Mouse (Mus musculus): ENCODE data around the gene Tomm34.

Gene Tomm34

DNA sequence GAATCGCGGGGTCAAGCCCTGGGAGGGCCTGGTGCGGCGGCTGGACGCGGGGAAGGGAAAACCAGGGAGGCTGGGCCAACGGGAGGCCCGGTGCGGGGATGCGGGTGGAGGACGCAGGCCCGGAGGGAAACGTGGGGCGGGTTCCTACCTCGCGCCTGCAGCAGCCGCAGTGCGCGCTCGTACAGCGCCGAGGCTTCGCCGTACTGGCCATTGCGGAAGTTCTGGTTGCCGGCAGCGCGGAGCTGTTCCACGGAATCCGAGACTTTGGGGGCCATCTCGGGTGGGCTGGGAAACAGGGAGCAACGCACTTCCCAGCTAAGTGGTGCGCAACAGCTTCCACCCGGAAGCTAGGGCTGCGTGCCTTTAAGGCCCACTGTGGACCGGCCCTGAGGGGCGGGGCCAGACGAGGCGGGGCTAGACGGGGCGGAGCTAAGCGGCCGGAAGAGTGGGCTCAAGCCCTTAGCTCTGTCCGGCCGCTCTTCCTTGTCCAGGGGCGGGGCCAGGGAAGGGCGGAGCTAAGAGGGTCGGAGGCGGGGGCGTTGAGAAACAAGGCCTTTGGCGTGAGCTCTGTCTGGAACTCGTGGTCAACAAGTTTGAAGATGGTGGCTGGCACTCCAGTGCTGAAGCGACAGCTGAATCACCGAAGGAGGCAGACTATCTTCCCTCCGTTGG lies at the start of gene Tomm34:
Gene Tomm34 (minus strand): TSS at position 405 of the 672 bp plus-strand sequence.
- DNase-seq (ENCODE audit: low read depth, low spot score), result peak; percentile 94
- Histone ChIP-seq H3K36me3 (ENCODE audit: control insufficient read depth, insufficient read depth, low read length, poor library complexity, severe bottlenecking) (peaks cover 6% of the 10 kb centered on the region), H3K27me3 (ENCODE audit: control insufficient read depth, insufficient read depth, low read length, poor library complexity, severe bottlenecking) (no peaks in the 10 kb centered on the region)

DNA sequence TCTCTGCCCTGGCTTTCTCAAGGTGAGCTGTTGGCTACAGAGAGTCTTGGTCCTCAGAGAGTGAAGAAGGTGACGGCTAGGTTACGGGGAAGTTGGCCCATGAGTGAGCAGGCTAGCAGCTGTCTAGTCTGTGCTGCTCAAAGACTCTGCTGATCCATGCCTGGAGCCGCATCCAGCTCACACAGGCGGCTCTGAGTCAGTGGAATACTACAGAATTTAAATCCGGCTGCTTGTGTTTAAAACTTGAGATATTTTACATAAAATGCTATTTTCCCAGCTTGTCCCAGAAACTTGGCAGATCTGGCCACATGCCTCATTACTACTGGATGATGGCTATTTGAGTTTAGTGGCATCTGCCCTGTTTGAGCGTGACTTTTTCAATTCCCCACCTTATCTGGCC lies 48.5 kb upstream of the Tomm34 start:
- no peaks in the 10 kb centered on the region for H3K27me3 ChIP-seq (ENCODE audit: control insufficient read depth, insufficient read depth, low read length, poor library complexity, severe bottlenecking)
- H3K36me3 ChIP-seq (ENCODE audit: control insufficient read depth, insufficient read depth, low read length, poor library complexity, severe bottlenecking), result peaks cover 27% of the 10 kb centered on the region
- no peak for DNase-seq (ENCODE audit: low read depth, low spot score)

DNA sequence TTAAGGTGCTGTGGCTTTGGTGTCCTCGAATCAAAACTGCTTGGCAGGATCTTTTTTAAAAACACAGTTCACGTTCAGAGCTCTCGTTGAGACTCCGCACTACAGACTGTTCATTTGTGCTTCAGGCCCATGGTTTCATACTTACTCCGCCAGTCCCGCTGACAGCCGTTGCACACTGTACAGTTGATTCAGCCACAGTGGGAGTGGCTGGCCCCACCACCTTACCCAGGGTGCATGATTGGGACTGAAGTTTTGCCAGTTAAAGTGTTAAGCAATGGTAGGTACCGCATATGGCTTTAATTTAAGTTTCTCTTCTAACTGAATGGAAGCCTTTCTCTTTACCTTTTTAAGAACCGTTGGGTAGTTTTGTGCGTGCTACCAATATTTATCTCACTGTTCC lies 44.6 kb upstream of the Tomm34 start:
- H3K36me3 ChIP-seq (ENCODE audit: control insufficient read depth, insufficient read depth, low read length, poor library complexity, severe bottlenecking), result peaks cover 24% of the 10 kb centered on the region
- no peaks in the 10 kb centered on the region for H3K27me3 ChIP-seq (ENCODE audit: control insufficient read depth, insufficient read depth, low read length, poor library complexity, severe bottlenecking)
- no peak for DNase-seq (ENCODE audit: low read depth, low spot score)

DNA sequence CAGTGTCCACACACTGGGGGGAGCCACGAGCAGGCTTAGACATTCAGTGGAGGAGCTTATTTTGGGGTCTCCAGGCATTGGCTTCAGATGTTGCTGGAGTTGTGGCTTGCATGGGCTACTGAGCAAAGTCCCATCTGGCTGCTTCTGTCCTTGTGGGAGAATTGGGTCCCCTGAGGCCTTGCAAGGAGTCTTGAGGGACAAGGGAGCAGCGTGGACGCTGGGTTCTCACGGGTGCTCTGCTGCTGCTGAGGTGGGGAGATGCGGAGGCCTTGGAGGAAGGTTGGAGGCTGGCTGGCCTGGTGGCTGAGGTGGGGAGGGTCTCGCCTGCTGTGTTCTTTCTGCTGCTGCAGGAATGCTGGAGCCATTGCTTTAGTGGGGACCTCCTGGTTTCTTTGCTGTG lies 43.1 kb upstream of the Tomm34 start:
- H3K36me3 ChIP-seq (ENCODE audit: control insufficient read depth, insufficient read depth, low read length, poor library complexity, severe bottlenecking), result peaks cover 20% of the 10 kb centered on the region
- H3K27me3 ChIP-seq (ENCODE audit: control insufficient read depth, insufficient read depth, low read length, poor library complexity, severe bottlenecking), result no peaks in the 10 kb centered on the region
- DNase-seq (ENCODE audit: low read depth, low spot score), result no peak

DNA sequence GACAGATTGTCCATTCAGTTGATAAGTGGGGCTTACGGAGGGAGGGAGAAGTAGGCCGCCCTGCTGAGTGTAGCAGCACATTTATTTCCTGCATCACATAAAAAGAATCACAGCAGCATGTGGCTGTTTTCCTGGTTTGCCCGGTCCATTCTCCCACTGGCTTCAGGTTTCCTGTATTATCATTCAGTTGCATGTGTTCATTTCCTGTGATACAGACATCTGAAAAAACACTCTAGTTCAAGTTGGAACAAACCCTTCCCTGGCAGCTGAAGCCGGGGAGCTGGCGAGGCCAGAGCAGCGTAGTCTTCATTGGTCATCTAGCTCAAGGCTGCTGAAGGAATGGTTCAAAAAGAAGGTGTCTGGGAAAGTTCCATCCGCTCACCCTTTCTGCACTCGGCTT lies 40.6 kb upstream of the Tomm34 start:
- Histone ChIP-seq H3K36me3 (ENCODE audit: control insufficient read depth, insufficient read depth, low read length, poor library complexity, severe bottlenecking) (peaks cover 21% of the 10 kb centered on the region), H3K27me3 (ENCODE audit: control insufficient read depth, insufficient read depth, low read length, poor library complexity, severe bottlenecking) (no peaks in the 10 kb centered on the region)
- no peak for DNase-seq (ENCODE audit: low read depth, low spot score)

DNA sequence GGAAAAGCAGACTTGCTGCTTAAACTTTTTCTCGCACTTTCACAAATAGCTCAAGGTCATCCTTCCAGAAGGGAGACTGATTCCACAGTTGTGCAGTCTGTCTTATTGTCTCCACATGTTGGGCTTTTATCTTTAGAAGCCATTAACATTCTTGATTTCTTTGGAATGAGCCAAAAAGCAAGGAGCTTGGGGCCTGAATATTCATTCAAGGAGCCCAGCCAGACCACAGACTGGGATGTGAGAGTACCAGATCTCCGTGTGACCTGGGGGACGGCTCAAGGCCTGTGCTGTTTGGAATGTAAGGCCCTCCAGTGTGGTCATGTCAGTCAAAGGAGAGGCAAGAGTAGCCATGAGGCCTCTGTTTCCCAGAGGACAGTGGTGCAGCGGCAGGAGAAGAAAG lies 37.5 kb upstream of the Tomm34 start:
- Histone ChIP-seq H3K36me3 (ENCODE audit: control insufficient read depth, insufficient read depth, low read length, poor library complexity, severe bottlenecking) (peaks cover 22% of the 10 kb centered on the region), H3K27me3 (ENCODE audit: control insufficient read depth, insufficient read depth, low read length, poor library complexity, severe bottlenecking) (no peaks in the 10 kb centered on the region)
- DNase-seq (ENCODE audit: low read depth, low spot score), result no peak

DNA sequence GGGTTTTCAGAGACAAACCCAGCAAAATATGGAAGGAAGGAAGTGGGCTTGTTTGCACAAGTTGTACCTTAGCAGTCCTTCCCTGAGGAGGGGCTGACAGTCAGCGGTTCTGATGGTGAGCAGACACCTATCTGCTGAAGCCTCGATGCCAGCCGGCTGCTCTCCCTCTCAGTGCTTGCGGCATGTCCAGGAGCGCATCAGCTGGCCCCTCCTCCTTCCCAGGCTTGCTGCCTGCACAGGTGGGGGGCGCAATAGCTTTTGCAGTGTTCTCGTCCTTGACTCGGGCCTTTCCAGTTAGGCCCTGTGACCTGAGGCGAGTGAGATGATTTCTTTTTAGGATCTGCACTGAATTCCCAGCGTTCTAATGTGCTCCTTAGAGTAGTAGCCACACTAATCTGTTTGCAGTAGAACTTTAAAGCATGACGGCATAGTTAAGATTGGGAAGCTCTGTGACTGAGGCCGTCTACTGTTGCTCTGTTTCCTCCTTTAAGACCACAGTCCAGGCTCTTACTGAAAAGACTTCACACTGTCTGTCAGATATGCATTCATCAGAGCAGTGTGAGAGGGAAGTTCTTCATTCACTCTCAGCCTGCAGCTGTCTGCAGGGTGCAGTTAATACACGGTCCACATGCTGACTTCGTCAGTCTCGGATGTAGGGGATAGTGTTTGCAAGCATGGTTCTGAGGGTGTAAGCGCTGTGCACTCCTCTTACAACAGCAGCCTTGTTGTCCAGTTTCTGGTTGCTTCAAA lies 36.3 kb upstream of the Tomm34 start:
- DNase-seq (ENCODE audit: low read depth, low spot score), result no peak
- peaks cover 26% of the 10 kb centered on the region for H3K36me3 ChIP-seq (ENCODE audit: control insufficient read depth, insufficient read depth, low read length, poor library complexity, severe bottlenecking)

DNA sequence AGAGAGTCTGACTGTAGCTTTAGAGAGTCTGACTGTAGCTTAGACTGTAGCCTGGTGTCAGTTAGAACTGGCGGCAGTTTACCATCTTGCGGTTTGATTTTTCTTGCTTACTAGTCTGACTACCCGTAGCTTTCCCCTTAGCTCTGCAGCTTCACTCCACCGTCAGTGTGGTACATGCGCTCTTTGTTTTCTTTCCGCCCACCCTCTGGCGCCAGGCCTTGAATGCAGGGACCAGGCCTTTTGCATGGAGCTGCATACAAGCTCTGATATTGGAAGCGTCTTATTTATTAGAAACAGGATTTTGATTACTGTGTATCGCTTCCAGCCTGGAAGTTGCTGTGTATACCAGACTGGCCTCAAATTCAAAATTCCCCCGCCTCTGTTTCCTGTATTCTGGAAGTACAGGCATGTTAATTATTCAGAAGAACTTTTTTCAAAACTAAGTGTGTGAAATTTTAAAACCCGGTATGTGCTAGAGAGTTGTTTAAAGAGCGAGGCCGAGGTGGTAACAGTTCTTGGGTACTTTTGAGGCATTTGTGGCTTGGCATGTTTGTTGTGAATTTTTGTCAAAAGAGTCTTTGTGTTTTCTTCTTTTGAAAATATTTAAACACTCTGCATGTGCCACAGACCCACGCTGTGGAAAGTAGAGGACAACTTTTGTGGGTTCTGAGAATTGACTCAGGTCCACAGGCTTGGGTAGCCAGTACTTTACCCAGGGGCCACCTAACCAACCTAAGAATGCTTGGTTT lies 35.5 kb upstream of the Tomm34 start:
- no peak for DNase-seq (ENCODE audit: low read depth, low spot score)
- Histone ChIP-seq H3K27me3 (ENCODE audit: control insufficient read depth, insufficient read depth, low read length, poor library complexity, severe bottlenecking) (no peaks in the 10 kb centered on the region), H3K36me3 (ENCODE audit: control insufficient read depth, insufficient read depth, low read length, poor library complexity, severe bottlenecking) (peaks cover 26% of the 10 kb centered on the region)

More for the DNA sequence above, 36.3 kb upstream of the Tomm34 start:
- no peaks in the 10 kb centered on the region for H3K27me3 ChIP-seq (ENCODE audit: control insufficient read depth, insufficient read depth, low read length, poor library complexity, severe bottlenecking)

DNA sequence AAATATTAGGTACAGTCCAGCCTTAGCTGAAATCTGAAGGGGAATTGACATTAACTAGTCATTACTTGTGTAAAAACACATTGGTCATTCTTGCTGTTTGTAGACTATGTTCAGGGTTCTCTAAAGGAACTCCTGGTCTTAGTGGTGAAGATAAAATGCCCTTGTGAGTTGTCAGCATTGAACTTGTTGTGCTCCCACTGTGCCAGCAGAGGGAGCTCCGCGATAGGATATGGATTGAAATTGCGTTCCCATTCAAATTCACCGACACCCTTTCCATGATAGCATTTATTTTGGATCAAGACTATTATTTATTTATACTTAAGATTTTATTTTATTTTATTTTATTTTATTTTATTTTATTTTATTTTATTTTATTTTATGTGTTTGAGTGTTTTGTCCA lies 32.5 kb upstream of the Tomm34 start:
- Histone ChIP-seq H3K27me3 (ENCODE audit: control insufficient read depth, insufficient read depth, low read length, poor library complexity, severe bottlenecking) (no peaks in the 10 kb centered on the region), H3K36me3 (ENCODE audit: control insufficient read depth, insufficient read depth, low read length, poor library complexity, severe bottlenecking) (peaks cover 43% of the 10 kb centered on the region)
- DNase-seq (ENCODE audit: low read depth, low spot score), result peak; percentile 68

DNA sequence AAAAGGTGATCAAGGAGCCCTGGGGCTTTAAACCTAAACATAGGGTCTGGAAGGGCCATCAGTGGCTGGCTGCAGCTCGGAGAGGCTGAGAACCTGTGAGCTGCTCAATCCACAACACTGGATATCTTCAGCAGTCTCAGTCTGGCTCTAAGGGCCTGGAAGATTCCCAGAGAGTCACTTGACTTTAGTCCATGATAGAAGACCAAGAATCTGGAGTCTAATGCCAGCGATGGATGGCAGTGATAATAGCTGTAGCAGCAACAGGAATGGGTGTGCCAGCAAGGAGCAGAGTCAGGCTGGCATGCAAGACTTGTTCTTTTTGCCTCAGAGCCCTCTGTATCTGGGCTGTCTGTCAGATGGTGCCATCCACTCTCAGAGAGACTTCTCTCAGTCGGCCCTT lies 31.4 kb upstream of the Tomm34 start:
- DNase-seq (ENCODE audit: low read depth, low spot score), result no peak
- H3K36me3 ChIP-seq (ENCODE audit: control insufficient read depth, insufficient read depth, low read length, poor library complexity, severe bottlenecking), result peaks cover 46% of the 10 kb centered on the region
- H3K27me3 ChIP-seq (ENCODE audit: control insufficient read depth, insufficient read depth, low read length, poor library complexity, severe bottlenecking), result no peaks in the 10 kb centered on the region

DNA sequence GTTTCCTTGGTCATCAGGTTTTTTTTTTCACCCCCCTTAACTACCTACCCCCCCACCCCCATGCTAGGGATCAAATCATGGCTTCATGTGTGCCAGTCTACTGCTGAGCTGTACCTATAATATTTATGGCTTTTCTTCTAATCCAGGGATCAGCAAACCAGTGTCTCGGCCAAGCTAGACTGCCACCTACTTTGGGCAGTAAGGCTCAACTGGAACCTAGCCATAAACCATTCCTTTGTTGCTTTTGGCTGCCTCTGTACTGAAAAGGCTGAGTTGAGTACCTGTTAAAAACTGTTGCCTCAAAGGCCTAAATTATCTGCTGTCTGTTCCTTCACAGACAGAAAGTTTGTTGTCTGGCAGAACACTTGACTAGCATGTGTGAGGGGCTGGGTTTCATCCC lies 31.0 kb upstream of the Tomm34 start:
- DNase-seq (ENCODE audit: low read depth, low spot score), result no peak
- peaks cover 47% of the 10 kb centered on the region for H3K36me3 ChIP-seq (ENCODE audit: control insufficient read depth, insufficient read depth, low read length, poor library complexity, severe bottlenecking)
- no peaks in the 10 kb centered on the region for H3K27me3 ChIP-seq (ENCODE audit: control insufficient read depth, insufficient read depth, low read length, poor library complexity, severe bottlenecking)

DNA sequence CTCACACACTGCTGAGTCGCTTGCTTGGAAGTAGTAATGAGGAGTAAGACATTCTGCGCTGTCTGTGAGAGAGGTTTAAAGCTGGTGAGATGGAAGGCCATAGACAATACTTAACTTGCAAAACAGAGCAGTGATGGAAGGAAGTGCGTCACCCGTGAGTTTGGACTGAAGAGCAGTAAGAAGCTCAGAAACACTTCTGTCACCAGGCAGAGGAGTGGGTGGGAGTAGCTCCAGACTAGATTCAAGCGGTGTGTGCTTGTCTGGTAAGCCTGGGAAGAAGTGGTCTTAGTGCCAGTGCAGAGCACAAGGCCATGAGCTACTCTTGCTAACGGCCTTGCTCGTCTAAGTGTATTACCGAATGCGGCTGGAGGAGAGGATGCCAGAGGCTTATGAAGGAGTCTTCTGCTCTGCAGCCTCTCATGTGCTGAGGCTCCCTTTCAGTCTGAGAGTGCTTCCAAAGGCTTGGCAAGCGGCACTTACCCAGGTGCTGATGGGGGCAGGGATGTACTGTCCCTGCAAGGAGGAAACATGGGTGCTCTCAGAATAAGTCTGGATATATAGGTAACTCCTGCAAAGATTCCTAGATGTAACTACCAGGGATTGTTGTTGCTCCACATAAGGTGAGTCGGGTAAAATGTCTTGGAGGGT lies 27.8 kb upstream of the Tomm34 start:
- Histone ChIP-seq H3K27me3 (ENCODE audit: control insufficient read depth, insufficient read depth, low read length, poor library complexity, severe bottlenecking) (no peaks in the 10 kb centered on the region), H3K36me3 (ENCODE audit: control insufficient read depth, insufficient read depth, low read length, poor library complexity, severe bottlenecking) (peaks cover 47% of the 10 kb centered on the region)
- DNase-seq (ENCODE audit: low read depth, low spot score), result no peak

DNA sequence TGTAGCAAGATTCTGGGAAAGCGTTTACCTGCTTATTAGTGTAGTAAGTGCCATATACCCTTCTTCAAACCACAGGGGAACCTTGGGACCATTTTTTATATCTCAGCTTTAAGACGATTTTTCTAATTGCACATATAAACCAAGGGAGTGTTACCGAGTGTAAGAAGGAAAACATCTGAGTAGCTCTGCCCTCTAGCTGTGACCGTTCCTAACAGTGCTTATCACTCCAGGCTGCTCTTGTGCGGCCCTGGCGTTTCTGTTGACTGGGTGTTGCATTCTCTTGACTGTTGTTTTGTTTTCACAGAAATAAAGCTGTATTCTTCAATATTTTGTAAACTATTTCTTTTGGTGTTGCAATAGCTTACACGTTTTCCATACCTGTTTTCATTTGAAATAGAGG lies 23.2 kb upstream of the Tomm34 start:
- Histone ChIP-seq H3K36me3 (ENCODE audit: control insufficient read depth, insufficient read depth, low read length, poor library complexity, severe bottlenecking) (peaks cover 29% of the 10 kb centered on the region), H3K27me3 (ENCODE audit: control insufficient read depth, insufficient read depth, low read length, poor library complexity, severe bottlenecking) (no peaks in the 10 kb centered on the region)
- peak; percentile 49 for DNase-seq (ENCODE audit: low read depth, low spot score)

DNA sequence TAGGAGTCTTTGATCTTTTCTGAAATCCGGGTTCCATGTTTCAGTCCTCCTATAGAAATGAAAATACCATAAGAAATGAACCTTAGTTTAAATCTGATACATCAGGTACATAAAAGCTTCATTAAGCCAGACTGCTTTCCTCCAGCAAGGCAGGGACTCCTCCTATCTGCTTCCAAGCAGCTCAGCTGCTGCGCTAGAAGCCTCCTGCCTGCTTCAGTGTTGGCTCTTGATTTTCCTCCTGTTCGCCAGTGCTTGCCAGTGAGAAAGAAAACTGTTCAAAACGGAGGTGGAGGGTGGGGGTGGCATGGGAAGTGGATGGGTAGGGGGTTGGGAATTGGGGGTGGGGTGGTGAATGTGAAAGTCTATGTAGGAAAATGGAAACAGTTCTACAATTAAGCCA lies 18.5 kb upstream of the Tomm34 start:
- no peak for DNase-seq (ENCODE audit: low read depth, low spot score)
- H3K36me3 ChIP-seq (ENCODE audit: control insufficient read depth, insufficient read depth, low read length, poor library complexity, severe bottlenecking), result peaks cover 19% of the 10 kb centered on the region
- no peaks in the 10 kb centered on the region for H3K27me3 ChIP-seq (ENCODE audit: control insufficient read depth, insufficient read depth, low read length, poor library complexity, severe bottlenecking)

Measured in splenic B cell, adult 2 months (primary cell).